Mouse (Mus musculus): ENCODE data around the gene Tnfrsf1a. TPM values are rescaled to one million over a fixed set of nuclear protein-coding genes. Genes with fewer than 3 reads are reported as not detected.

The Tnfrsf1a gene
- polyA plus RNA-seq, 1 experiment from 2014 or later: 37.0 TPM

DNA sequence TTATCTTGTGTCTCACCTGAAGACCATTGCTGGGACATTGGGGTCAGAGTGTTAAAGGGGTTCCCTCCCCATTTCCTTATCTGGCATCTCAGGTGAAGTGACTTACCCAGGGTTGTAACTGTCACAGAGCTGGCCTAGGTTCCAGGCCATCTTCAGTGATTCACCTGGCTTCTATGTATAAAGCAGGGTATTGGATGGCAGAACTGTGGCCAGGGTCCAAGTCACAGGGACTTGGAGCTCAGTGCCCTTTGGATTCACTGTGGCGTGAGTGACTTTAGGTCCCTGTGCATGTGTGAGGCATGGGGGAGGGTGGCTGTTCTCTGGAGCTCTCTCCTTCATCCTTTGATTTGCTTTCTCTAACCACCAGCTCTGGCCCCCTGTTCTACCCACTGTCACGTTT is 3.1 kb upstream of the Tnfrsf1a start:
- peaks cover 26% of the 10 kb centered on the region for H3K4me1 ChIP-seq (replicated peaks; ENCODE audit: control insufficient read depth, insufficient read depth, low read length)
- 54% methylated on average over 2 of the region's 2 CpGs for WGBS
- H3K9ac ChIP-seq (ENCODE audit: low read depth, low read length): no peak overlapping the region

DNA sequence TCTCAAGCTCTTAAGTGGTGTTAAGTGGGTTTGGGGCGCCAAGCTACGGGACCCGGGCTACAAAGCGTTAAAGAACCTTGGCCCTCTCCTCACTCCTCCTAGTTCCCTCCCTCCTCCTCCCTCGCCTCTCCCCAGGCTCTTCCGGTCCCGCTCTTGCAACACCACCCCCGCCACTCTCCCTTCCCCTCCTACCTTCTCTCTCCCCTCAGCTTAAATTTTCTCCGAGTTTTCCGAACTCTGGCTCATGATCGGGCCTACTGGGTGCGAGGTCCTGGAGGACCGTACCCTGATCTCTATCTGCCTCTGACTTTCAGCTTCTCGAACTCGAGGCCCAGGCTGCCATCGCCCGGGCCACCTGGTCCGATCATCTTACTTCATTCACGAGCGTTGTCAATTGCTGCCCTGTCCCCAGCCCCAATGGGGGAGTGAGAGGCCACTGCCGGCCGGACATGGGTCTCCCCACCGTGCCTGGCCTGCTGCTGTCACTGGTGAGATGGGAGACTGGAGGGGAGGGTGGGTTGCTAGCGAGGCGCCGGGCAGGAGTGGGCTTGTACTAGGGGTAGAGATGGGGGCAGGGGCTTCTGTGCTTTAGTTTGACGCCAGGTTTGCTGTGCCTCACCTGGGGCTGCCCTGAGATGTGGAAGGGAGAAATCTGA is 541 bp downstream of the Tnfrsf1a start:
- H3K9me3 ChIP-seq (ENCODE audit: control insufficient read depth, low read length): no peaks in the 10 kb centered on the region
- WGBS: under 1% methylated on average over 27 of the region's 27 CpGs
- peak overlapping the region; percentile 65 for H3K9ac ChIP-seq (ENCODE audit: low read depth, low read length)
- peak; percentile 69 for DNase-seq (ENCODE audit: low spot score)
- H3K27ac ChIP-seq (ENCODE audit: low read depth, low read length): peak overlapping the region; percentile 62
- H3K27me3 ChIP-seq (replicated peaks; ENCODE audit: control insufficient read depth, insufficient read depth, low read length): no peaks in the 10 kb centered on the region
- ATAC-seq (replicated peaks; ENCODE audit: low FRiP score): peak; percentile 77
- H3K4me3 ChIP-seq (ENCODE audit: low read depth, low read length): peak overlapping the region; percentile 66
- H3K4me2 ChIP-seq: peak overlapping the region; percentile 87
- H3K36me3 ChIP-seq (ENCODE audit: control insufficient read depth, insufficient read depth, low read length): no peaks in the 10 kb centered on the region
- H3K4me1 ChIP-seq (replicated peaks; ENCODE audit: control insufficient read depth, insufficient read depth, low read length): peaks cover 50% of the 10 kb centered on the region

More for the DNA sequence above, 3.1 kb upstream of the Tnfrsf1a start:
- DNase-seq (ENCODE audit: low spot score) (no peak), ATAC-seq (replicated peaks; ENCODE audit: low FRiP score) (no peak)
- Histone ChIP-seq H3K27me3 (replicated peaks; ENCODE audit: control insufficient read depth, insufficient read depth, low read length) (no peaks in the 10 kb centered on the region), H3K9me3 (ENCODE audit: control insufficient read depth, low read length) (no peaks in the 10 kb centered on the region), H3K36me3 (ENCODE audit: control insufficient read depth, insufficient read depth, low read length) (no peaks in the 10 kb centered on the region), H3K27ac (ENCODE audit: low read depth, low read length) (no peak overlapping the region), H3K4me3 (ENCODE audit: low read depth, low read length) (no peak overlapping the region), H3K4me2 (no peak overlapping the region)

DNA sequence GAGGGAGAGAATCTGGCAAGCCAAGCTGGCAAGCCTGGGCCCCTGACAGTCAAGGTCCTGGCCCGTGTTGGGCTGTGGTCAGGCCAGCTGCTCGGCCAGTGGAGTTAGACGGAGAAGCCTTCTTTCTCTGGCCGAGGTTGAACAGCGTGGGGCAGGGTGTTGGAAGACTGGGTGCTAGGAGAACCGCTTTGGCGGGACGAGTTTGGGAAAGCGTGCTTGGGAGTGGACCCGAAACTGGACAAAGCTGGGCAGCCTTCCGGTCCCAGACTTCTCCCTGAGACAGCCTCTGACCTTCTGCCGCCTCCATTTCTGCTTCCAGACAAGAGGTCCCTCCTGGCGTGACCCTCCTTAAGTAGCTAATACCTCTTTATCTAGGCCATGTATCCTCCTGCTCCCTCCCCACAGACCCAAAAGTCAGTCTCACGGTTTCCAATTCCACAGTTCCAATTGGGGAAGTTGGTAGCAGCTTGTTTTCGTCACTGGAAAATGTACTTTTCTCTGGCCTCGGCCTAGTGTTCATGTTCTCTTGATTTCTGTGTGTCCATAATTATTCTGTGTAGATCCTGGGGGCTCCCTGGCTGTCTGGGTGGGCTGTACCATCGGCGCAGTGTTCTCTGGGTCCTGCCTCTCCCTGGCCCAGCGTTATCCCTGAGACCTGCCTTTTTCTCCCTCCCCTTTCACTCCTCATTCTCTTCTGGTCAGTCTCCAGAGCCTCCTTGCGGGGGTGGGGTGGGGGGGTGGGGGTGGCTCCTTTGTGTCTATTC is 1.3 kb downstream of the Tnfrsf1a start:
- ATAC-seq (replicated peaks; ENCODE audit: low FRiP score) (no peak), DNase-seq (ENCODE audit: low spot score) (no peak)
- 6% methylated on average over 20 of the region's 20 CpGs for WGBS
- Histone ChIP-seq H3K4me1 (replicated peaks; ENCODE audit: control insufficient read depth, insufficient read depth, low read length) (peaks cover 57% of the 10 kb centered on the region), H3K9me3 (ENCODE audit: control insufficient read depth, low read length) (no peaks in the 10 kb centered on the region), H3K27ac (ENCODE audit: low read depth, low read length) (peak overlapping the region; percentile 62), H3K9ac (ENCODE audit: low read depth, low read length) (peak overlapping the region; percentile 65), H3K4me3 (ENCODE audit: low read depth, low read length) (peak overlapping the region; percentile 66), H3K4me2 (peak overlapping the region; percentile 87), H3K27me3 (replicated peaks; ENCODE audit: control insufficient read depth, insufficient read depth, low read length) (no peaks in the 10 kb centered on the region), H3K36me3 (ENCODE audit: control insufficient read depth, insufficient read depth, low read length) (no peaks in the 10 kb centered on the region)

DNA sequence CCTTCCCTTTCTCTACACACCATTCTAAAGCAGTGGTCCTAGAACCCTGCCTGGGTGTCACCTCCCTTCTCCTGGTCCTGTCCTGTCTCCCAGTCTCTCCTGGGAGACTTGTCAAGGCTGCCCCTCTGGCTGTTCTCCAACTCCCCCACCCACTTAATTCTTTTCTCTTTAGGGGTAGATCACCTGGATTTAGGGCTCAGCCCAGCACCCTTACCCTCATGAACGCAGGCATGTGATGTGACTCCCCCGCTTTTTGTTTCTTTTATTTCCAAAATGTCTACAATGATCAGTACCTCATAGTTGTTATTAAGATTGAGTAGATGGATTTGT is 1.8 kb downstream of the Tnfrsf1a start:
- Histone ChIP-seq H3K9me3 (ENCODE audit: control insufficient read depth, low read length) (no peaks in the 10 kb centered on the region), H3K27me3 (replicated peaks; ENCODE audit: control insufficient read depth, insufficient read depth, low read length) (no peaks in the 10 kb centered on the region), H3K9ac (ENCODE audit: low read depth, low read length) (no peak overlapping the region; the same call in 1 of the 2 replicates), H3K4me3 (ENCODE audit: low read depth, low read length) (peak overlapping the region; percentile 66), H3K4me2 (peak overlapping the region; percentile 87), H3K27ac (ENCODE audit: low read depth, low read length) (no peak overlapping the region), H3K4me1 (replicated peaks; ENCODE audit: control insufficient read depth, insufficient read depth, low read length) (peaks cover 62% of the 10 kb centered on the region), H3K36me3 (ENCODE audit: control insufficient read depth, insufficient read depth, low read length) (no peaks in the 10 kb centered on the region)
- ATAC-seq (replicated peaks; ENCODE audit: low FRiP score) (no peak), DNase-seq (ENCODE audit: low spot score) (no peak)
- WGBS: 82% methylated on average over 2 of the region's 2 CpGs

DNA sequence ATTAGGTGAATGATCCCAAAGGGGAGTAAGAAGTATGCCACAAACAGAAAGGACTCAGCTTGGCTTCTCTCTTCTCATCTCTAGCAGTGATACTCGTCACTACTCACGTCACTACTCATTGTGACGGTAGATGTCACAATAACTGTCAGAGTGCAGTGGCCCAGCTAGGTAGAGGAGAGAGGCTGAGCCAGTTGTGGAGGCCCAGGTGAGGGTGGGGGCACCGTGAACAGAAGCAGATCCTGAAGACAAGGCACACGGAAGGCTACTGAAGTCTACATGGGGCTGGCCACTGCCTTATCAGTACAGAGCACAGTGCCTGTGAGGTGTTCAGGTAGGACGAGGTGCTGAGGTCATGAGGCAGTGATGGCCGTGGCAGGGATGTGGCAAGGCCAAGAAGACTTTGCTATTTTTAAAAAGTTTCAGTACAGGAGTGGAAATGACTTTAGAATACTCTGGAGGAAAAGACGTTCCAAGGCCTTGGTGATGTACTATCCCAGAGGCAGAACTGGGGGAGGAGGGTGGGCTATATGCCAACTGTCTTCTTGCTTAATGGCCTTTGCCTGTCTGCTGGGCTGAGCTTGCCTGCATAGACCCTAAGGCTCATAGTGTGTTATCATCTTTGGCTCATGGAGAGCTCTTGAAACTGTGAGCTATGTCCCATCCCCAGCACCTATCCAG is 2.3 kb downstream of the Tnfrsf1a start:
- Histone ChIP-seq H3K4me1 (replicated peaks; ENCODE audit: control insufficient read depth, insufficient read depth, low read length) (peaks cover 64% of the 10 kb centered on the region), H3K4me2 (peak overlapping the region; percentile 87), H3K9ac (ENCODE audit: low read depth, low read length) (no peak overlapping the region), H3K4me3 (ENCODE audit: low read depth, low read length) (0 out of 2 replicates have a peak overlapping the region, but pooled peaks have one; percentile 20), H3K27me3 (replicated peaks; ENCODE audit: control insufficient read depth, insufficient read depth, low read length) (no peaks in the 10 kb centered on the region), H3K27ac (ENCODE audit: low read depth, low read length) (no peak overlapping the region), H3K36me3 (ENCODE audit: control insufficient read depth, insufficient read depth, low read length) (no peaks in the 10 kb centered on the region), H3K9me3 (ENCODE audit: control insufficient read depth, low read length) (no peaks in the 10 kb centered on the region)
- ATAC-seq (replicated peaks; ENCODE audit: low FRiP score) (no peak), DNase-seq (ENCODE audit: low spot score) (no peak)
- WGBS: 39% methylated on average over 8 of the region's 8 CpGs

DNA sequence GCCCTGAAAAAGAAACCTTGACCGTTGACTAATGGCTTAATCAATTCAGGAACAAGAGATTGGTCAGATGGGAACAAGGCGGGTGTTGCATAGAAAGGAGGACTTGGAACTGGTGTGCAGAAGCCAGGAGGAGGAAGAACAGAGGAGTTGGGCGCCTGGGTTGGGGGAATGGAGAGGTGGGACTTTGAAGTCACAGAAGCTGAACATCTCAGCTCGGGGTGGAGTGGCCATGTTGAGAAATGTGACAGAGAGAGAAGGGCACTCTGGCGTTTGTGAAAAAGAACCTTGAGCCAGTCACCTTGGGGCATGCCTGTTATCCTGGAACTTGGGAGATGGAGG is 2.9 kb downstream of the Tnfrsf1a start:
- no peaks in the 10 kb centered on the region for H3K36me3 ChIP-seq (ENCODE audit: control insufficient read depth, insufficient read depth, low read length)
- no peak overlapping the region for H3K9ac ChIP-seq (ENCODE audit: low read depth, low read length)
- 51% methylated on average over 5 of the region's 5 CpGs for WGBS
- ATAC-seq (replicated peaks; ENCODE audit: low FRiP score) (no peak), DNase-seq (ENCODE audit: low spot score) (no peak)
- H3K4me2 ChIP-seq: peak overlapping the region; percentile 87
- peaks cover 64% of the 10 kb centered on the region for H3K4me1 ChIP-seq (replicated peaks; ENCODE audit: control insufficient read depth, insufficient read depth, low read length)
- no peak overlapping the region for H3K27ac ChIP-seq (ENCODE audit: low read depth, low read length)
- no peak overlapping the region for H3K4me3 ChIP-seq (ENCODE audit: low read depth, low read length)
- no peaks in the 10 kb centered on the region for H3K27me3 ChIP-seq (replicated peaks; ENCODE audit: control insufficient read depth, insufficient read depth, low read length)
- no peaks in the 10 kb centered on the region for H3K9me3 ChIP-seq (ENCODE audit: control insufficient read depth, low read length)

DNA sequence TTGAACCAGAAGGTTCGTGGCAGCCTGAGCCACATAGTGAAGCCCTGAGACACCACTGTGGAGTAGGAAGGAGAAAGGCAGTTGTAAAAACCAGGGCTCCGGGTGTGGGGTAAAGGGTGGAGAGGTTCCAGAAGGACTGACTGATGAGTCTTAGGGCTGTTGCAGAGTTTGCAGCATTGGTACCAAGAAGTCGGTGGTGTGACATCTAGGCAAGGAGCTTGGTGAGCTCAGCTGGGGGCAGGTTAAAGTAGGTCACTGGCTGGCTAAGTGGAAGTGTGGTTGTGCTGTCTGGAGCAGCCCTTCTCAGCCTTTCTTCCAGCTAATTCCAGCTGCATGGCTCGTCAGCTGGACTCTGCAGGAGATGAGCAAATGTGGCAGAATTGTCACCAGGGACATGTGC is 3.6 kb downstream of the Tnfrsf1a start:
- H3K27me3 ChIP-seq (replicated peaks; ENCODE audit: control insufficient read depth, insufficient read depth, low read length): no peaks in the 10 kb centered on the region
- DNase-seq (ENCODE audit: low spot score) (no peak), ATAC-seq (replicated peaks; ENCODE audit: low FRiP score) (no peak)
- H3K9ac ChIP-seq (ENCODE audit: low read depth, low read length): no peak overlapping the region
- 49% methylated on average over 4 of the region's 4 CpGs for WGBS
- no peak overlapping the region for H3K4me3 ChIP-seq (ENCODE audit: low read depth, low read length)
- no peak overlapping the region for H3K27ac ChIP-seq (ENCODE audit: low read depth, low read length)
- H3K4me1 ChIP-seq (replicated peaks; ENCODE audit: control insufficient read depth, insufficient read depth, low read length): peaks cover 64% of the 10 kb centered on the region
- H3K36me3 ChIP-seq (ENCODE audit: control insufficient read depth, insufficient read depth, low read length): peaks cover 6% of the 10 kb centered on the region; the same call in 1 of the 2 replicates
- H3K9me3 ChIP-seq (ENCODE audit: control insufficient read depth, low read length): no peaks in the 10 kb centered on the region
- H3K4me2 ChIP-seq: peak overlapping the region; percentile 30

DNA sequence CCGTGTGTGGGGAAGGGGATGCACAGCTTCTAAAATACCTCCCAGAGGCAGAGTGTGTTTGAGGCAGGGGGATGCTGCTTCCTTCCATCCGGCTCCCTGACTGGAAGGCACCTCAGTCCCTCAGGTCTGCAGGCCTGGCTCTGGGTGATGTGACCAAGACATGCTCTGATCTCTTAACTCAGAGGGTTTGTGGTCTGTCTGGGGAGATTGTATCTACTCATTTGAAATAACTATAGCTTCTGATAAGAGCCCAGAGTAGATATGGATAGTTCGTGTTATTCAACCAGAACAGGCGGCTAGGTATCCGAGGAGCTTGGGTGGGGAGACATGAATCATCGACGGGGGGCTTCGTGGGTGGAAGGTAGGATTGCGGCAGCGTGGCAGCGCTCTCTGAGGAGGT is 4.1 kb downstream of the Tnfrsf1a start:
- DNase-seq (ENCODE audit: low spot score) (no peak), ATAC-seq (replicated peaks; ENCODE audit: low FRiP score) (no peak)
- Histone ChIP-seq H3K9ac (ENCODE audit: low read depth, low read length) (no peak overlapping the region), H3K4me3 (ENCODE audit: low read depth, low read length) (no peak overlapping the region), H3K4me1 (replicated peaks; ENCODE audit: control insufficient read depth, insufficient read depth, low read length) (peaks cover 64% of the 10 kb centered on the region), H3K27ac (ENCODE audit: low read depth, low read length) (no peak overlapping the region), H3K36me3 (ENCODE audit: control insufficient read depth, insufficient read depth, low read length) (peaks cover 7% of the 10 kb centered on the region; the same call in 1 of the 2 replicates), H3K27me3 (replicated peaks; ENCODE audit: control insufficient read depth, insufficient read depth, low read length) (no peaks in the 10 kb centered on the region), H3K9me3 (ENCODE audit: control insufficient read depth, low read length) (no peaks in the 10 kb centered on the region), H3K4me2 (peak overlapping the region; percentile 52)
- WGBS: 43% methylated on average over 11 of the region's 11 CpGs

Measured in liver, embryonic 11.5 days (tissue).